Mouse (Mus musculus): ENCODE results near the gene Gm8947.

Gm8947 gene

GRCm38 (mm10) chr1:151224536-151224935 lies 32.4 kb downstream of the Gm8947 start:
- DNase-seq (ENCODE audit: low read depth), result no peak

GRCm38 (mm10) chr1:151227506-151227905 lies 35.3 kb downstream of the Gm8947 start:
- DNase-seq (ENCODE audit: low read depth), result no peak

GRCm38 (mm10) chr1:151228320-151228989 lies 36.3 kb downstream of the Gm8947 start:
- no peak for DNase-seq (ENCODE audit: low read depth)

- DNase-seq (ENCODE audit: low read depth), result no peak
Observed at GRCm38 (mm10) chr1:151232346-151232745, 40.2 kb downstream of the Gm8947 start.

GRCm38 (mm10) chr1:151233756-151234155 lies 41.6 kb downstream of the Gm8947 start:
- DNase-seq (ENCODE audit: low read depth), result no peak

- DNase-seq (ENCODE audit: low read depth), result no peak
Observed at GRCm38 (mm10) chr1:151235574-151235973, 43.4 kb downstream of the Gm8947 start.

GRCm38 (mm10) chr1:151236141-151236930 lies 44.2 kb downstream of the Gm8947 start:
- DNase-seq (ENCODE audit: low read depth), result no peak

GRCm38 (mm10) chr1:151237780-151238179 lies 45.6 kb downstream of the Gm8947 start:
- DNase-seq (ENCODE audit: low read depth), result no peak

GRCm38 (mm10) chr1:151243332-151243731 lies 51.2 kb downstream of the Gm8947 start:
- no peak for DNase-seq (ENCODE audit: low read depth)

All from c-Kit-positive CD71-positive TER-119-negative erythroid progenitor cells, embryonic 14.5 days (primary cell).